Mouse (Mus musculus) heart, adult 2 months (tissue): Measurements from ENCODE around the gene Hoxc6.

Source experiments
- CTCF ChIP-seq: fragments of 200-600 bp; IDR thresholded peaks from 2 replicates; pipeline ENCODE4 v1.8.1; 2022; ENCODE audit warnings: antibody characterized with exemption, mild to moderate bottlenecking, moderate library complexity
- EP300 ChIP-seq: fragments of 200-500 bp; IDR thresholded peaks from 2 replicates; pipeline ENCODE4 v1.6.1; 2011; ENCODE audit warnings: low read depth, low read length, control low read depth; ENCODE audit not compliant: insufficient read depth
- POLR2A ChIP-seq: fragments of 200-500 bp; IDR thresholded peaks from 2 replicates; pipeline ENCODE4 v1.6.1; 2011; ENCODE audit warnings: mild to moderate bottlenecking, low read depth, low read length, control low read depth; ENCODE audit not compliant: insufficient read depth

GRCm38 (mm10) chr15:102978615-102979515 lies 19.2 kb upstream of the Hoxc6 start:
- TF ChIP-seq CTCF: no peak
- TF ChIP-seq POLR2A: no peak
- TF ChIP-seq EP300: no peak
